In genomic region chrX:71287088-71287487, GRCm38 (mm10) we compare ENCODE assay signal across 26 mouse cellular contexts.
"Had no signal": no experiment of that assay in that cellular context is flagged by ENCODE, and none has a peak within 500 bp of the region (broad histone marks: within the 10 kb centered on the region; RNA-seq: fewer than 3 reads in every experiment).

No protein-coding gene starts in this region.

- H3K4me2 ChIP-seq: heart, embryonic 11.5 days; heart, embryonic 13.5 days; heart, embryonic 15.5 days; hindbrain, embryonic 13.5 days; hindbrain, embryonic 15.5 days; kidney, embryonic 15.5 days; limb, embryonic 13.5 days; limb, embryonic 15.5 days; liver, embryonic 12.5 days had no signal

- DNase-seq: gastrocnemius, adult 2 months; gastrocnemius, postnatal 10 days; gastrocnemius, postnatal 25 days; heart, adult 11 months; heart, adult 2 months; heart, postnatal 14 days; heart, postnatal 36 days; kidney, adult 11 months; kidney, adult 2 months; kidney, adult 9 months; kidney, postnatal 14 days; kidney, postnatal 36 days; layer of hippocampus, postnatal 36 days; left cerebral cortex, postnatal 4 days had no signal

- H3K36me3 ChIP-seq: heart, embryonic 13.5 days; heart, embryonic 15.5 days; hindbrain, embryonic 13.5 days; hindbrain, embryonic 15.5 days; kidney, embryonic 15.5 days; limb, embryonic 13.5 days; limb, embryonic 15.5 days; liver, embryonic 12.5 days had no signal

- H3K4me1 ChIP-seq: heart, embryonic 13.5 days; heart, embryonic 15.5 days; hindbrain, embryonic 13.5 days; hindbrain, embryonic 15.5 days; kidney, embryonic 15.5 days; limb, embryonic 13.5 days; limb, embryonic 15.5 days; liver, embryonic 12.5 days had no signal

- H3K27ac ChIP-seq: gastrocnemius, adult 2 months; heart, adult 2 months; heart, embryonic 13.5 days; heart, embryonic 15.5 days; hindbrain, embryonic 13.5 days; hindbrain, embryonic 15.5 days; hindbrain, postnatal 0 days; kidney, embryonic 15.5 days; kidney, postnatal 0 days; limb, embryonic 13.5 days; limb, embryonic 15.5 days; liver, embryonic 12.5 days had no signal

- H3K4me3 ChIP-seq: gastrocnemius, adult 2 months; heart, adult 2 months; heart, embryonic 13.5 days; heart, embryonic 15.5 days; hindbrain, embryonic 13.5 days; hindbrain, embryonic 15.5 days; kidney, embryonic 15.5 days; limb, embryonic 13.5 days; limb, embryonic 15.5 days; liver, embryonic 12.5 days had no signal

- H3K27me3 ChIP-seq: heart, embryonic 13.5 days; heart, embryonic 15.5 days; hindbrain, embryonic 13.5 days; hindbrain, embryonic 15.5 days; liver, embryonic 12.5 days had no signal

- H3K9ac ChIP-seq: heart, embryonic 13.5 days; heart, embryonic 15.5 days; hindbrain, embryonic 13.5 days; hindbrain, embryonic 15.5 days; kidney, embryonic 15.5 days; limb, embryonic 13.5 days; limb, embryonic 15.5 days; liver, embryonic 12.5 days had no signal

- ATAC-seq: hindbrain, postnatal 0 days; intestine, embryonic 16.5 days; liver, embryonic 12.5 days had no signal

- H3K9me3 ChIP-seq: heart, embryonic 13.5 days; heart, embryonic 15.5 days; hindbrain, embryonic 13.5 days; hindbrain, embryonic 15.5 days; kidney, embryonic 15.5 days; limb, embryonic 13.5 days; limb, embryonic 15.5 days; liver, embryonic 12.5 days had no signal
